Mouse (Mus musculus) heart, embryonic 15.5 days (tissue): ENCODE measurements around the gene Rab15. TPM values are rescaled to one million over a fixed set of nuclear protein-coding genes. Genes with fewer than 3 reads are reported as not detected.

Experiments
- ATAC-seq: fragments of 200-750 bp; cut with Nextera tagmentation; replicated peaks from 2 replicates; pipeline ENCODE4 v1.8.0; 2017; ENCODE audit warnings: low read depth, moderate TSS enrichment; ENCODE audit not compliant: insufficient number of reproducible peaks, insufficient read depth, low FRiP score
- H3K27ac ChIP-seq: fragments of 300-500 bp; sonication (generic); 2 replicates; pipeline ENCODE4 v1.5.1; 2015; ENCODE audit warnings: mild to moderate bottlenecking, inconsistent platforms
- H3K27me3 ChIP-seq: fragments of 300-500 bp; sonication (generic); 2 replicates; pipeline ENCODE4 v1.6.1; 2015; ENCODE audit warnings: inconsistent platforms
- H3K36me3 ChIP-seq: fragments of 300-500 bp; sonication (generic); 2 replicates; pipeline ENCODE4 v1.6.1; 2015; ENCODE audit warnings: mild to moderate bottlenecking, inconsistent platforms
- H3K4me1 ChIP-seq: fragments of 300-500 bp; sonication (generic); replicated peaks from 2 replicates; pipeline ENCODE4 v1.6.1; 2015; ENCODE audit warnings: inconsistent platforms
- H3K4me2 ChIP-seq: fragments of 300-500 bp; sonication (generic); 2 replicates; pipeline ENCODE4 v1.6.1; 2015; ENCODE audit warnings: inconsistent platforms, mild to moderate bottlenecking, moderate library complexity
- H3K4me3 ChIP-seq: fragments of 300-500 bp; sonication (generic); 2 replicates; pipeline ENCODE4 v1.5.1; 2015; ENCODE audit warnings: mild to moderate bottlenecking, inconsistent platforms
- H3K9ac ChIP-seq: fragments of 300-500 bp; sonication (generic); 2 replicates; pipeline ENCODE4 v1.6.1; 2015; ENCODE audit warnings: mild to moderate bottlenecking, inconsistent platforms
- H3K9me3 ChIP-seq: fragments of 300-500 bp; sonication (generic); replicated peaks from 2 replicates; pipeline ENCODE4 v1.6.1; 2016; ENCODE audit warnings: inconsistent platforms
- WGBS: fragments of 180-500 bp; shearing (Covaris S2); methylation state at CpG from one replicate; pipeline ENCODE4 v1.1.7; 2015; ENCODE audit warnings: mixed read lengths; 5-methylcytosine and 5-hydroxymethylcytosine counted together
- polyA plus RNA-seq: library from polyadenylated mRNA; unstranded; fragments of >200 nt; fragmentation: Nextera tagmentation; extraction: Ambion mirVana; gene quantifications from 2 replicates; pipeline ENCODE4 v1.2.1, GENCODE M21; 2015

Gene Rab15
- polyA plus RNA-seq, 1 experiment from 2014 or later: 3.5 TPM

GRCm38 (mm10) chr12:76817176-76817575, 5.5 kb downstream of the Rab15 start:
- H3K36me3 ChIP-seq: no peaks in the 10 kb centered on the region
- H3K9ac ChIP-seq: no peak overlapping the region
- H3K4me1 ChIP-seq: peaks cover 9% of the 10 kb centered on the region; the same call in 1 of the 2 replicates
- H3K27ac ChIP-seq: no peak overlapping the region
- H3K4me3 ChIP-seq: no peak overlapping the region
- WGBS: 56% methylated on average over 4 of the region's 4 CpGs
- H3K4me2 ChIP-seq: no peak overlapping the region
- no peaks in the 10 kb centered on the region for H3K9me3 ChIP-seq
- peaks cover 19% of the 10 kb centered on the region for H3K27me3 ChIP-seq
- ATAC-seq: no peak

- H3K36me3 ChIP-seq: no peaks in the 10 kb centered on the region
- no peaks in the 10 kb centered on the region for H3K9me3 ChIP-seq
- no peak overlapping the region for H3K4me2 ChIP-seq
- no peak overlapping the region for H3K9ac ChIP-seq
- H3K27ac ChIP-seq: no peak overlapping the region
- peaks cover 9% of the 10 kb centered on the region; the same call in 1 of the 2 replicates for H3K4me1 ChIP-seq
- no peak overlapping the region for H3K4me3 ChIP-seq
- H3K27me3 ChIP-seq: peaks cover 19% of the 10 kb centered on the region
- no peak for ATAC-seq
- 49% methylated on average over 4 of the region's 4 CpGs for WGBS
These were observed 6.0 kb downstream of the Rab15 start for GRCm38 (mm10) chr12:76816720-76817119.

DNA sequence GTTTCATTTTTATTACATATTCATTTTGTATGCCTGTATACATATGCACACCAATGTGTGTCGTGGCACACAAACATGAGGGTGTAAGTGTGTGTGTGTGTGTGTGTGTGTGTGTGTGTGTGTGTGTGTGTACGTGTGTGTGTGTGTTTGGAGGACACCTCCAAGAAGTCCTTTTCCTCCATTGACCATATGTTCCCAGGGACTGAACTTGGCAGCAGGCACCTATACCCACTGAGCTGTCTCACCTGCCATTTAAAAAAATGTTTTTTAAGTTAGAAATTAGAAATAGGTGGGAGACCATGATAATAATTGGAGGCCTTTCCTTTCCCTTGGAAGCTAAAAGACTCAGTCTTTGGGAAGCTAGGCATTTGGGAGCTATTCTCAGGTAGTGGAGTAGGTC, 8.6 kb downstream of the Rab15 start:
- Histone ChIP-seq H3K9me3 (no peaks in the 10 kb centered on the region), H3K27ac (no peak overlapping the region), H3K36me3 (no peaks in the 10 kb centered on the region), H3K4me2 (no peak overlapping the region), H3K9ac (no peak overlapping the region), H3K4me3 (no peak overlapping the region), H3K4me1 (0 out of 2 replicates have a peak, but pooled peaks cover 3% of the 10 kb centered on the region), H3K27me3 (no peaks in the 10 kb centered on the region)
- 84% methylated on average over 2 of the region's 2 CpGs for WGBS
- no peak for ATAC-seq

- no peaks in the 10 kb centered on the region for H3K9me3 ChIP-seq
- H3K9ac ChIP-seq: no peak overlapping the region
- 64% methylated on average over 10 of the region's 10 CpGs for WGBS
- no peaks in the 10 kb centered on the region for H3K27me3 ChIP-seq
- no peak overlapping the region for H3K4me3 ChIP-seq
- 0 out of 2 replicates have a peak, but pooled peaks cover 3% of the 10 kb centered on the region for H3K4me1 ChIP-seq
- no peaks in the 10 kb centered on the region for H3K36me3 ChIP-seq
- ATAC-seq: no peak
- H3K4me2 ChIP-seq: no peak overlapping the region
- H3K27ac ChIP-seq: no peak overlapping the region
These were observed 9.2 kb downstream of the Rab15 start for GRCm38 (mm10) chr12:76813543-76813942.

GRCm38 (mm10) chr12:76811006-76811405, 11.7 kb downstream of the Rab15 start:
- H3K4me1 ChIP-seq: no peaks in the 10 kb centered on the region
- H3K4me2 ChIP-seq: no peak overlapping the region
- no peak for ATAC-seq
- 0 out of 2 replicates have a peak, but pooled peaks cover 4% of the 10 kb centered on the region for H3K27me3 ChIP-seq
- H3K9ac ChIP-seq: no peak overlapping the region
- no peaks in the 10 kb centered on the region for H3K9me3 ChIP-seq
- H3K27ac ChIP-seq: no peak overlapping the region
- 79% methylated on average over 4 of the region's 4 CpGs for WGBS
- no peaks in the 10 kb centered on the region for H3K36me3 ChIP-seq
- no peak overlapping the region for H3K4me3 ChIP-seq

GRCm38 (mm10) chr12:76810491-76810890, 12.2 kb downstream of the Rab15 start:
- H3K4me3 ChIP-seq: no peak overlapping the region
- WGBS: 72% methylated on average over 5 of the region's 5 CpGs
- no peak overlapping the region for H3K9ac ChIP-seq
- no peaks in the 10 kb centered on the region for H3K36me3 ChIP-seq
- ATAC-seq: no peak
- no peaks in the 10 kb centered on the region for H3K4me1 ChIP-seq
- H3K9me3 ChIP-seq: no peaks in the 10 kb centered on the region
- H3K4me2 ChIP-seq: no peak overlapping the region
- 0 out of 2 replicates have a peak, but pooled peaks cover 4% of the 10 kb centered on the region for H3K27me3 ChIP-seq
- H3K27ac ChIP-seq: no peak overlapping the region

DNA sequence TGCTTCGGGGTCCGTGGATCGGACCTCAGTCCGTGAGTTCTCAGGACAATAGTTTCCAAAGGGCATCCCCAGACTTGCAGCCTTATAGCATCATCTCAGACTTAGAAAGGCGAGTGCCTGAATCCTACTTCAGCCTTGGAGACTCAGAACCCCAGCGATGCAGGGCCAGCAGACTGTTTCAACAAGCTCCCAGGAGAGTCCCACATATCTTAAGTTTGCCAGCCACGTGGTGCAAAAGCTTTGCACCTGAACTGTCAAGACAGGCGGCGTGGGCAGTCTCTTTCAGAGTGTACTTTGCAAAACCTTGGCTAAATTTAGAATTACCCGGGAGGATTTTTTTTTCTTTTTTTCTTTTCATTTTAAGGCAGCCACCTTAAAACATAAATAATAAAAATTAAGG, 14.9 kb downstream of the Rab15 start:
- H3K4me2 ChIP-seq: no peak overlapping the region
- 66% methylated on average over 10 of the region's 10 CpGs for WGBS

DNA sequence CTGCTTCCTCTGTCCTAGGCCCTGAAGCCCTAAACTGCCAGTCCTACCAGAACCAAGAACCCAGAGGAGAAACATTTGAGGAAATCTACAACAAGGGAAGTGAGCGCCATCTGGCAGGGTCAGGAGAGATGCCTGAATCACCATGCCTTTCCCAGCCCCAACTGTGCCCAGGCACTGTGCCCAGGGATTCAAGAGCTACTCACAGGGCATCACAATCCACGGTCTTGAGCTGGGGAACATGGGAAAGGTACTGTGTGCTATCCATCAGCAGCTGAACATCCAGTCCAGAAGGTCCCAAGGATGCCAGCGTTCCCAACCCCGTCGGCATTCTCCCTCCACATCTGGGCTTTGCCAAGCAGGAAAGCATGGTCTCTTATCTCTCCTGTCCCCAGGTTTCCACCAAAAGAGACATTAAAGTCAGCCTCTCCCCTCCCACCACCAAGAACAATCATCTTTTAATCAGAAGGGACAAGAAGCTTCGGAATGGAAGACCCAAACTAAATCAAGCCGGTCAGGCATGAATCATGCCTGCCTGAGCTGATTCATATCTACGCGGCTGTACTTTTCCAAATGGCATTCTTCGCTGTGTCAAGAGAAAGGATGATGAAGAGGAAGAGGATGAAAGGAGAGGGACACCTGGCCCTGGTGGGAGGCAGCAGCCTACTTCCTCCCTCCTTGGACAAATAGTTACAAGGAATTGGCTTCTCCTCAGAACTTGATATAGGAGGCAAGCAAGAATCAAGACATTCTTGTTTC, 17.5 kb downstream of the Rab15 start:
- H3K36me3 ChIP-seq: no peaks in the 10 kb centered on the region
- peaks cover 5% of the 10 kb centered on the region; the same call in 1 of the 2 replicates for H3K27me3 ChIP-seq
- no peak overlapping the region for H3K27ac ChIP-seq
- no peak for ATAC-seq
- H3K9ac ChIP-seq: no peak overlapping the region
- H3K4me3 ChIP-seq: no peak overlapping the region
- no peaks in the 10 kb centered on the region for H3K9me3 ChIP-seq
- no peak overlapping the region for H3K4me2 ChIP-seq
- 82% methylated on average over 10 of the region's 10 CpGs for WGBS
- H3K4me1 ChIP-seq: peaks cover 9% of the 10 kb centered on the region

More for the DNA sequence above, 14.9 kb downstream of the Rab15 start:
- Histone ChIP-seq H3K27me3 (0 out of 2 replicates have a peak, but pooled peaks cover 4% of the 10 kb centered on the region), H3K27ac (no peak overlapping the region), H3K4me1 (peaks cover 9% of the 10 kb centered on the region), H3K9me3 (no peaks in the 10 kb centered on the region), H3K4me3 (no peak overlapping the region), H3K9ac (no peak overlapping the region), H3K36me3 (no peaks in the 10 kb centered on the region)
- no peak for ATAC-seq

DNA sequence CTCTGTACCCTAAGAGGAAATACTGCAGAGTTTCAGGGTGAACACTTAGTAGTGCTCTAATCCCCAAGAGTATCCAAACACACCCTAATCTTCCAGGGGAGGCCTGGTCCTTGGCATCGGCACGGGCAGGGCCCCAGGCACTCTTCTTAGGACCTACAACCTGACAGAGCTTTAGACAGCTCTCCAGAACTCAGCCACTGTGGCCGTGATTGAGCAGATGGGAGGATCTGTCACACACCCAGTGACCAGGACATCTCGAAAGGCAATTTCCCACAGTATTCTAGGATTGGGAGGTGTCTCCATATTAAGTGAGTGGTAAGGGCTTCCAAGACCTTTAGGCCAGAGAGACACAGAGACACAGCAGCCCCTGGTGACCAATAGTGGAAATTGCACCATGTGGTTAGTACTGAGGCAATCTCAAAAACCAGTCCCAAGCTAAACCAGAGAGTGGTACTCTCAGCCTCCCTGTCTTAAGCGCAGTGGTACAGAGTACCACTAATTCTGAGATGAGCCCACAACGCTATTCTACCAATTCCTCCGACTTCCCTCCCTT, 18.9 kb downstream of the Rab15 start:
- 49% methylated on average over 7 of the region's 7 CpGs for WGBS
- Histone ChIP-seq H3K4me3 (no peak overlapping the region), H3K4me2 (no peak overlapping the region), H3K9ac (no peak overlapping the region), H3K9me3 (no peaks in the 10 kb centered on the region), H3K27ac (no peak overlapping the region), H3K36me3 (no peaks in the 10 kb centered on the region), H3K4me1 (peaks cover 9% of the 10 kb centered on the region), H3K27me3 (peaks cover 7% of the 10 kb centered on the region; the same call in 1 of the 2 replicates)
- ATAC-seq: 0 out of 2 replicates have a peak, but pooled peaks have one; percentile 3

DNA sequence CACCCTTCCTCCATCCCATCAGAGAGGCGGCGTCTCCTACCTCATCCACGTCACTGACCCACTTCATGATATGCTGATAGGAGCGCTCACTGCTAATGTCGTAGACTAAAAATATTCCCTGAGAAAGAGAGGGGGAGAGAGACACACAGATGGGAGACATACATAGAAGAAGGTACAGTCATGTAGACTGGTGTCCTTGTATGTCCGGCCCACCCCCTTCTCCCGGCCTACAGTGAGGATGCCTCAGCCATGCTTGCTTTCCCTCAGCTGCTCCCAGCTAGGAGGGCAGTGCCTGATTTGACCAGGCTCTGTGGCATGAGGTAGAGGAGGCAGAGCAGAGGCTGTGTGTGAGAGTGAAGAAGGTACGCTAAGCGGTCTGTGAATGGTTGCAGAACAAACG, 19.7 kb downstream of the Rab15 start:
- Histone ChIP-seq H3K36me3 (no peaks in the 10 kb centered on the region), H3K27me3 (peaks cover 7% of the 10 kb centered on the region; the same call in 1 of the 2 replicates), H3K4me3 (no peak overlapping the region), H3K9ac (no peak overlapping the region), H3K4me2 (no peak overlapping the region), H3K4me1 (peaks cover 9% of the 10 kb centered on the region), H3K27ac (no peak overlapping the region), H3K9me3 (no peaks in the 10 kb centered on the region)
- WGBS: 71% methylated on average over 10 of the region's 10 CpGs
- no peak for ATAC-seq

GRCm38 (mm10) chr12:76798008-76798720, 24.5 kb downstream of the Rab15 start:
- H3K27ac ChIP-seq: no peak overlapping the region
- H3K4me1 ChIP-seq: peaks cover 3% of the 10 kb centered on the region
- no peak overlapping the region for H3K4me3 ChIP-seq
- H3K27me3 ChIP-seq: peaks cover 3% of the 10 kb centered on the region; the same call in 1 of the 2 replicates
- H3K36me3 ChIP-seq: no peaks in the 10 kb centered on the region
- no peak overlapping the region for H3K9ac ChIP-seq
- 69% methylated on average over 5 of the region's 5 CpGs for WGBS
- H3K4me2 ChIP-seq: no peak overlapping the region
- ATAC-seq: no peak
- no peaks in the 10 kb centered on the region for H3K9me3 ChIP-seq
